Mouse (Mus musculus): ENCODE results near the gene Hebp2. TPM values are rescaled to one million over a fixed set of nuclear protein-coding genes. Genes with fewer than 3 reads are reported as not detected.
A peak's percentile ranks its signal among the peaks of the same experiment; 100 is the strongest.

The Hebp2 gene
- total RNA-seq, 2 experiments from 2014 or later: 3.2 to 3.5 TPM

DNA sequence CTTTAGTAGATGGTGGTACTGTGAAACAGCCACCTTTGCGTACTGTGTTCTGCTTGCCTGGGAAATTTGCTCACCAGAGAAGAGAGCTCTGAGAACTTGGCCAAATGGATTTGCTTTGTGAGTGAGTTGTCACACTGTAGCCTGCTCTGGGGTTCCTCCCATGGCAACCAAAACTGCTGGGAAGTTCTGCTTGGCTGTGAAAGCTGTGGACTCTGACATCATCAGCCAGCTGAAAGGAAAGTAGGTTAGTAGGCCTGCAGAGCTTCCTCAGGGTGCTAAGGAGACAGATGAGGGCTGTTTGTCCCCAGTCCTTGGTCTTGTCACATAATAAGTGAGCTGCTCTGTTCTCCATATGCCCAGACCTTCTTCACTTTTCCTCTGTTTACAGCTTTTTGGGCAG is 37.3 kb downstream of the Hebp2 start:
- DNase-seq: peak in 1 of 2 experiments; percentile 36

DNA sequence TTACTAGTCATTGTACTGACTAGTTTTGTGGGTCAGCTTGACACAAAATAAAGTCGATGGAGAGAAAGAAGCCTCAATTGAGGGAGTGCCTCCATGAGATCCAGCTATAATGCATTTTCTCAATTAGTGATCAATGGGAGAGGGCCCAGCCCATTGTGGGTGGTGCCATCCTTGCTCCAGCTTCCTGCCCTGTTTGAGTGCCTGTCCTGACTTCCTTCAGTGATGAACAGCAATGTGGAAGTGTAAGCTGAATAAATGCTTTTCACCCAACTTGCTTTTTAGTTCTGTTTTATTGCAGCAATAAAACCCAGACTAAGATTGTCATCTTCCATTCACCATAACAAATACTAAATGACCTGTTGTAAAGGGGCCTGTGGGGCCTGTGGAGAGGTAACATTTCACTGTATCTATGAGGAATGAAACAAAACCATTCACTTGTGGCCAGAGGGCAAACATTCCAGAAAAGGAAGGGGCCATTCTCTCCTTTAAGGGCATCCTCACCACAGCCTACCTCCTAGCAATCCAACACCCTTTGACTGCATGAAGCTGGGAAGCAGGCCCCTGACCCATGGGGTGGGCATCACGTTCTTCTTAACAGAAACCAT is 37.9 kb downstream of the Hebp2 start:
- no peak for DNase-seq

DNA sequence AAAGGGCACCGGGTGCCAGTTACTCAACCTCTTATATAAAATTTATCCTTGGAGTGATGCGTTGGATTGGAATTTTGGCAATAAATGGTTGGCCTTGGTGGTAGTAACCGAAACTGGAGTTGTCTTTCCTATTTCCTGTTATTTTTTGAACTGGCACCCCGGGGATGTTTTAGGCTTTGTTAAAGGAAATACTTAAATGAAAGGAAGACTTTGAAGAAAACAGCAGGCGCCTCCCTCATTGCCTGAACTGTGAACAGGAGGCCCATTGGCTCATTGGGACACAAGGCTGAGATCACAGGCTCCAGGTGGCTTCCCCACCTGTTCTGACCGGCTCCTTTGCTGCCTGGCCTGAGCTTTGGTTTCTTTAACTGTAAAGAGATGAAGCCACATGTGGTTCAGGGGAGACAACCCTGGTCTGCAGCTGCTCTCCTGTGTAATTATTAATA is 39.4 kb downstream of the Hebp2 start:
- DNase-seq: no peak

DNA sequence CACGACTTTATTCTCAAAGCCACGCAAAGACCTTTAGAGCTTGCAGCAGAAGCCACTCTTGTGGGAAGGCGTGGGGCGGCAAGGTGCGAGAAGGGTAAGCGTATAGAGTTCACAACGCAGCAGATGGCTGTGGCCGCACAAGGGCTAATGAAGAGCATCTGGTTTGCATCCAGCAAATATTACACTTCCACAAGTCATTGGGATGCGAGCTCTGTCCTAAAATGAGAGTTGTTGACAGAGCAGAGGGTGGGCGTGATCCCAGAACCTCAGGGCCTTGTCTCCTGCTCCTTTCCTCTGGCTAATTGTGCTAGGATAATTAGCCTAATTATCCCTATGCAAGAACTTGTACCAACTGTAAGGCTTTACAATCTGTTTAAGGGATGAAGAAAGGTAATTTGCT is 40.2 kb downstream of the Hebp2 start:
- DNase-seq: no peak

DNA sequence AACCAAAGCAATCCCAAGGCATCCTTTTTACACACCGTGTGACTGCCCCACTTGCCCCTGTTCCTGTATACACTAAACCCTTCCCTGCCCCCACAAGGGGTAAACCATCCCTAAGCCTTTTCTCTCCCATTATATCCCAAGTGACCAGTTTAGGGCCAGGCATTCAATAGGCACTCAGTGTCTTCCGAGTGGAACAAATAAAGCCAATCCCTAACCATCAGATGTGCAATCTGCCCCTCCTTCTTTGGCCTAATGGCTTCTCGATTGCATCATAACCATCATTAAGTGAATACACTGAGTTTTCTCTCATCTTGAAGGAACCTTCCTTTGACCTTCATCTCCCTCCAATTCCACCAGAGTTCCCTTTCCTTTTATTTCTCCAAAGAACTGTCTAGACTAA is 43.9 kb downstream of the Hebp2 start:
- DNase-seq: no peak

DNA sequence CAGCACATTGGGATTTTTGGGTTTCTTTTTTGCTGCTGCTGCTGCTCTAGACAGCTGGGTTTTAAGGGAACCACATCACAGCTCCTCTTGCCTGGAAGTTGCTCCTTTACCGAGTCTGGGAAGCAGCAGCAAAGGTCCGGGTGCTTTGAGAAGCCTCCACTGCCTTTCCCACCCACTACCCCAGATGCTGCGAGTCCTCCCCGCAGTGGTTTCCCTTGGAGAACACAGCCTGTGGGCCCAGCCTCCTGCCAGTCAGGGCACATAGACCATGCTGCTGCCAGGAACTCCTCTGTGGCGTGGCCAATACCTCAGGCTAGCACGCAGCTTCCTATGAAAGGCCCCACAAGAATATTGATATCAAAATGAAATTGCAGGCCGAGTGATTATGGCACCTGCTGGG is 48.8 kb downstream of the Hebp2 start:
- no peak for DNase-seq

DNA sequence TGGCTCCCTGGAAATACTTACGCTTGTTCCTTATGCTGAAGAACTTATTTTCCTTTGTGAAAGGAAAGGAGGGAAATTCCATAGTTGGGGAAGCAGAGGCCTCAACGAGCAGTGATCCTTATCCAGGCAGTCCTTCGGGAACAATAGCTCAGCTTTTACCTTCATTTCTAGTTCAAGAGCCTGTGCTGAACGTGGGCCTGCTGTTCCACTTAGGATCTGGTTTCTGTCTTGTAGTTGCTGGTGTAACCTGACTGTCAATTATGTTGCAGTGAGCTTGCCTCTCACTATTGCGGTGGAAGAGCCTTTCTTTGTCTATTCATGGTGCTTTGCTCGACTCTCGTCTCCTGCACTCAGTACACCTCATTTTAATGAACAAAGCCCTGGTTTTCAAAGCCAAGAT is 51.6 kb downstream of the Hebp2 start:
- DNase-seq: no peak

DNA sequence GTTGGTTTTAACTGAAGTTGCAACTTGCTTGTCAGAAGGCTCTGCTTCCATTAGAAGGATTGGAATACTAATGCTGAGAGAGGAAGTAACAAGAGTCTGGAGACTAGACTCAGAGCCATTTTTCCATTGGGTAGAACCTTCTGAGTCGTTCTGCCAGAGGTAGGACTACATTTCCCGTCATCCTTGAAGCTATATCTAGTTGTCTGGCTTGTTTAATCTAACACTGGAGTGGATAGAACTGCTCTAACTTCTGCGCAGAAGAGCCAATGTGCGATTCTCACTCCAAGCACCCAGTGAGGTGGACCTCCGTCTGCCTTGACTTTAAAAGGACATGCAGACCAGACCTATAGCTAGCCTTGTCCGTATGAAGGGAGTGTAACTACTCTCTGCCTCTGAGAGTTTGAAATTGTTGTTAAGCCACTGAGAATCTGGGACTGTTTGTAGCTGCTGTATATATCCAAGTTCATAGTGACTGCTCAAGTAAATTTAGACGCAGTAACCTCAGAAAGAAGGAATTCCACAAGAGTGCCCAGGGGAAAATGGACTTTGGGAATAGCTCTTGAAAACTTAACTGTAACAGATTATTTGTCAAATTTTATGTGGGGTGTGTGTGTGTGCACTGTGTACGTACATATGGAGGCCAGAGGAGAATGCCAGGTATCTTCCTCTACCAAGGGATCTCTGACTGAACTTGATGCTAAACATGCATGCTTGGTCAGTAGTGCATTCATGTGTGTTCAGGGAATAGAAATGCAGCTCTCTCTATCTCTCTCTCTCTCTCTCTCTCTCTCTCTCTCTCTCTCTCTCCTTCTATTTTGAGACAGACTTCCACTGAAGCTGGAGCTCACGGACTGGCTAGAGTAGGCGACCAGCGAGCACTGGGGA is 52.6 kb downstream of the Hebp2 start:
- DNase-seq: no peak

DNA sequence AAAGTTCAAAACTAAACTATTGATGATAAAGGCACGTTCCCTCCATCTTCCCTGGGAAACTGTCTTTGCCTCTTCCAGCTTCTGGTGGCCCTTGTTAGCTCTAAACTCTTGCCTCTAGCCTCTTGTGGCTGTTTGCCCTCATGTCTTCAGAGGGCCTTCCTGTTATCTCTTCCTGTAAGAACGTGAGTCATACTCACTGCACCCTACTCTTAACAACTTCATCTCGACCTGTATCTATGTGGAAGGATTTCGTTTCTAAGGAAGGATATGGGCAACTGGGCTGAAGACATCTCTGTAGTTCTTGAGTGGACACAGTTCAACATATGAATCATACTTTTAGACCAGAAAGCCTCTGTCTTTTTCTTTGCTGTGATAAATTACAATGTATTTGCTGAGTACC is 53.9 kb downstream of the Hebp2 start:
- no peak for DNase-seq

DNA sequence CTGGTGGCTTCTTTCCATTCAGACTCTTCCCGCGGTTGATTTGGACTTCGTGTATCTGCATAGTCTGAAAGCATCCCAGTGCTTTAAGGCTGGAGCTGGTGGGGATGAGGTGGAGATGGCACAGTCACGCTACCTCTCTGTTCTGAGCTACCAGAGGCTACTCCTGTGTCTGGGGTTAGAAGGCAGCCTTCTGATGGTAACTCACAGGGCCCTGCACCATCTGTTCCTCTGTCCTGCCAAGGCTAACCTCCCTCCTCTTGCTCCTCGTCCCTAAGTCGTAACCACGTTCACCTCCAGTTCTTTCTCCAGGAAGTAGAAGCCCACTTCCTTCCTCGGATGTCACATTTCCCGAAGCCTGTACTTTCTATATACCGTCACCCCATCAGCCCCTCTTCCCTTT is 55.9 kb downstream of the Hebp2 start:
- no peak for DNase-seq

Other genes starting within 250 kb of the Hebp2 start
- 10 to 100 TPM; 46.7 to 53.1 TPM for gene Nhsl1, start 227.1 kb downstream of the Hebp2 start, total RNA-seq (2021)
- gene Arfgef3, start 197.9 kb upstream of the Hebp2 start, total RNA-seq (2021): 10 to 100 TPM; 82.8 to 83.0 TPM
- not detected for gene Gm4922, start 240.7 kb upstream of the Hebp2 start, total RNA-seq (2021)